30 mouse cellular contexts compared by ENCODE assay signal in the genomic region with DNA sequence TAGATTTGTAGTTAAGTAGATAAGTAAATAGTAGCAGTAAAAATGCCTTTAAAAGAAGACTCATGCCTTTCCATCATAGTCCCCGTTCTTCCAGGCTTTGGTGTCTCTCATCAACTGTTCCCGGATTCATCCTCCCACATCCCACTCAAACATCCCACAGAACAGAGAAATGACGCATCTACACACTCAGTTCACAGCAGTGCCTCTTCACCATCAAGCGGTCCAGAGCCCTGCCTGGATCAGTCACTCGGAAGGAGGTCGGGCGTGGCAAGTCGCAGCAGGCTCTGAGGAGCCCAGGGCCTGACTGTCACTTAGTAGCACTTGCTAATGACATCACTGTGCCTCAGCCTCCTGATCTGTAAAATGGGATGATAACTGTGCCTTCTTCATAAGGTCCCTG.
A peak's percentile ranks its signal among the peaks of the same experiment; 100 is the strongest.
DNase-seq lines count a peak whose midpoint lies in the region; ATAC-seq lines count a peak whose summit lies in the region.
"Had no signal": no experiment of that assay in that cellular context is flagged by ENCODE, and none has a peak within 500 bp of the region (broad histone marks: within the 10 kb centered on the region; RNA-seq: fewer than 3 reads in every experiment).

No protein-coding gene starts in this region.

- H3K36me3 ChIP-seq in hindbrain, embryonic 14.5 days (replicated peaks; ENCODE audit: control insufficient read depth, insufficient read depth) = 0 out of 2 replicates have a peak, but pooled peaks cover 3% of the 10 kb centered on the region
- no peaks in the 10 kb centered on the region for H3K36me3 ChIP-seq in hindbrain, embryonic 16.5 days (ENCODE audit: control insufficient read depth, insufficient read depth, low read length)
- no peaks in the 10 kb centered on the region for H3K36me3 ChIP-seq in megakaryocyte, embryonic 14.5 days (replicated peaks; ENCODE audit: low read length)
- H3K36me3 ChIP-seq: embryonic facial prominence, embryonic 12.5 days; limb, embryonic 10.5 days; liver, embryonic 15.5 days; lung, embryonic 15.5 days; stomach, embryonic 15.5 days had no signal

- no peak overlapping the region for H3K4me2 ChIP-seq in hindbrain, embryonic 14.5 days (replicated peaks)
- no peak overlapping the region for H3K4me2 ChIP-seq in hindbrain, embryonic 16.5 days (ENCODE audit: low read length)
- H3K4me2 ChIP-seq: embryonic facial prominence, embryonic 12.5 days; heart, embryonic 13.5 days; liver, embryonic 15.5 days; lung, embryonic 15.5 days; neural tube, embryonic 15.5 days; stomach, embryonic 15.5 days had no signal

- intact Hi-C loops in left cerebral cortex, postnatal 14 days (cut with DNase I) = no loop called here

- peaks cover 32% of the 10 kb centered on the region for H3K4me1 ChIP-seq in hindbrain, embryonic 14.5 days (replicated peaks; ENCODE audit: control insufficient read depth, insufficient read depth, low read length)
- H3K4me1 ChIP-seq in hindbrain, embryonic 16.5 days (ENCODE audit: control insufficient read depth, insufficient read depth, low read depth, low read length) = peaks cover 9% of the 10 kb centered on the region
- peaks cover 17% of the 10 kb centered on the region for H3K4me1 ChIP-seq in megakaryocyte, embryonic 14.5 days
- H3K4me1 ChIP-seq: embryonic facial prominence, embryonic 12.5 days; liver, embryonic 15.5 days; stomach, embryonic 15.5 days had no signal

- WGBS in hindbrain, embryonic 14.5 days = 93% methylated on average over 8 of the region's 8 CpGs
- 92% methylated on average over 8 of the region's 8 CpGs for WGBS in hindbrain, embryonic 16.5 days

- no peak for DNase-seq in frontal cortex, postnatal 14 days (ENCODE audit: low spot score in 2 of 2)
- DNase-seq in hindbrain, embryonic 14.5 days (ENCODE audit: low spot score) = no peak
- peak; percentile 53 to 62 for DNase-seq in left cerebral cortex, postnatal 14 days (ENCODE audit: low spot score in 2 of 2)
- DNase-seq in kidney, postnatal 36 days = no peak
- DNase-seq: adrenal gland, postnatal 25 days; cerebellum, adult 9-11 months; forebrain, postnatal 0 days; gastrocnemius, postnatal 36 days; heart, adult 2 months; heart, postnatal 14 days; kidney, adult 9 months; kidney, postnatal 14 days; liver; lung, postnatal 36 days; thymus, adult 18-20 months; thymus, postnatal 36 days had no signal

- H3K4me3 ChIP-seq in hindbrain, embryonic 14.5 days (replicated peaks; ENCODE audit: low read length) = no peak overlapping the region
- no peak overlapping the region for H3K4me3 ChIP-seq in hindbrain, embryonic 16.5 days (ENCODE audit: low read length)
- peak overlapping the region; percentile 6 for H3K4me3 ChIP-seq in megakaryocyte, embryonic 14.5 days (replicated peaks)
- H3K4me3 ChIP-seq: embryonic facial prominence, embryonic 12.5 days; heart, adult 2 months; heart, embryonic 13.5 days; limb, embryonic 10.5 days; liver, embryonic 15.5 days; lung, embryonic 15.5 days; midbrain, embryonic 10.5 days; neural tube, embryonic 15.5 days; stomach, embryonic 15.5 days had no signal

- no peaks in the 10 kb centered on the region for H3K9me3 ChIP-seq in hindbrain, embryonic 14.5 days (ENCODE audit: control insufficient read depth, low read length)
- no peaks in the 10 kb centered on the region for H3K9me3 ChIP-seq in hindbrain, embryonic 16.5 days (ENCODE audit: control insufficient read depth, low read length)
- 0 out of 2 replicates have a peak, but pooled peaks cover 6% of the 10 kb centered on the region for H3K9me3 ChIP-seq in megakaryocyte, embryonic 14.5 days
- H3K9me3 ChIP-seq: embryonic facial prominence, embryonic 12.5 days; heart, embryonic 13.5 days; limb, embryonic 10.5 days; liver, embryonic 15.5 days; lung, embryonic 15.5 days; midbrain, embryonic 10.5 days; neural tube, embryonic 15.5 days; stomach, embryonic 15.5 days had no signal

- H3K9ac ChIP-seq in hindbrain, embryonic 14.5 days = no peak overlapping the region
- no peak overlapping the region for H3K9ac ChIP-seq in hindbrain, embryonic 16.5 days (ENCODE audit: low read depth, low read length)
- H3K9ac ChIP-seq: embryonic facial prominence, embryonic 12.5 days; forebrain, postnatal 0 days; heart, embryonic 13.5 days; liver, embryonic 15.5 days; lung, embryonic 15.5 days; neural tube, embryonic 15.5 days; stomach, embryonic 15.5 days had no signal

- H3K27me3 ChIP-seq in hindbrain, embryonic 14.5 days (ENCODE audit: control insufficient read depth, insufficient read depth, low read length) = no peaks in the 10 kb centered on the region
- H3K27me3 ChIP-seq in hindbrain, embryonic 16.5 days (replicated peaks; ENCODE audit: control insufficient read depth, insufficient read depth, low read length) = no peaks in the 10 kb centered on the region
- peaks cover 9% of the 10 kb centered on the region for H3K27me3 ChIP-seq in megakaryocyte, embryonic 14.5 days (replicated peaks)
- H3K27me3 ChIP-seq: embryonic facial prominence, embryonic 12.5 days; heart, embryonic 13.5 days; liver, embryonic 15.5 days; lung, embryonic 15.5 days; neural tube, embryonic 15.5 days; stomach, embryonic 15.5 days had no signal

- peak overlapping the region; percentile 48; the same call in 1 of the 2 replicates for H3K27ac ChIP-seq in hindbrain, embryonic 14.5 days
- no peak overlapping the region for H3K27ac ChIP-seq in hindbrain, embryonic 16.5 days (ENCODE audit: low read depth, low read length)
- H3K27ac ChIP-seq: embryonic facial prominence, embryonic 12.5 days; heart, adult 2 months; heart, embryonic 13.5 days; hindbrain, postnatal 0 days; limb, embryonic 10.5 days; liver, embryonic 15.5 days; lung, embryonic 15.5 days; midbrain, embryonic 10.5 days; neural tube, embryonic 15.5 days; stomach, embryonic 15.5 days had no signal

- peak; percentile 35 for ATAC-seq in frontal cortex, adult (ENCODE audit: low TSS enrichment)
- ATAC-seq in hindbrain, embryonic 14.5 days (ENCODE audit: low FRiP score) = no peak
- ATAC-seq in hindbrain, embryonic 16.5 days = no peak
- no peak for ATAC-seq in megakaryocyte, adult 5-6 weeks (ENCODE audit: poor library complexity, severe bottlenecking)
- ATAC-seq: forebrain, postnatal 0 days; hindbrain, postnatal 0 days; intestine, embryonic 16.5 days had no signal

Comparison
In these comparisons a context has a peak if more than half of its experiments do, and no peak if none do; other contexts are left out.
1. DNase-seq: peak in left cerebral cortex, postnatal 14 days (2 of 2); none in frontal cortex, postnatal 14 days (0 of 2), hindbrain, embryonic 14.5 days (single experiment) and kidney, postnatal 36 days (0 of 2).